Mouse (Mus musculus): Measurements from ENCODE around the gene Gm5269. TPM values are rescaled to one million over a fixed set of nuclear protein-coding genes. Genes with fewer than 3 reads are reported as not detected.

Gene Gm5269
- total and polyA plus RNA-seq, 3 experiments, result 2.2 TPM; not detected in 2

DNA sequence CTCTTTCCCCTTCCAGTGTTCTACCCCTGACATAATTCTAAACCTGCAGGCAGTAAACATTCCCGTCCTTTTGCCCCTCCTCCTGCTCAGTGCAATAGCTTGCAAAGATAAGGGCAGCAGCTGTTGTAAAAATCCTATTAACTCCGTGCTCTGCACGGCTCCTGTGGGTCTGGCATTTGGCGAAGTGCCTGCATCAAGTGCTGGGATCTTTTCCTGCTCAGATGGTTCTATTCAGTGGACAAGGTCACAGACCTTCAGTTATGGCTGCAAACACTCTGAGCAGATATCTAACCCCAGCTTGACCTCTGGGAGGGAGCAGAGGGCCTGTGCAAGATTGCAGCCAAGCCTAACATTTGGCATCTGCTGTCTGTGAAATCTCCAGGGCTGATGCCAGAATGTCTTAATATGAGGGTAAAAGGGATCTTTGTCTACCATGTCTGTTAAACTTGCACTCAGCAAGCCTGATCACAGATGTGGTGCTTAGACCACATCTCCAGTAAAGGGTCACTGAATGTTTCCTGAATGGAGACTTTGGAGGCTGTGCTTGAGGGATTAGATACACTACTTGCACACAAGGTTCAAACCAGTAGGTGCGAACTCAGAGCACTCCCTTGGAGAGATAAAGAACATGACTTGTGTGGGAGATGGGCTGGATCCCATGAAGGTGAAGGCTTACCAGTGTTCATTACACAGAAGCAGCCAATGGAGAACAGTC is 15.2 kb upstream of the Gm5269 start:
- no peak for DNase-seq (ENCODE audit: extremely low read depth)
- Histone ChIP-seq H3K9ac (ENCODE audit: insufficient read depth, low read depth) (no peak overlapping the region), H3K4me3 (replicated peaks in 1 of 3; ENCODE audit: low read depth in 2 of 3, low read length in 2 of 3, poor library complexity in 1 of 3) (no peak overlapping the region), H3K79me2 (replicated peaks; ENCODE audit: control insufficient read depth, extremely low read depth, insufficient read depth, poor library complexity, severe bottlenecking) (no peaks in the 10 kb centered on the region), H3K9me3 (replicated peaks; ENCODE audit: low read length) (no peaks in the 10 kb centered on the region), H3K4me1 (ENCODE audit: control insufficient read depth in 1 of 2, insufficient read depth in 2 of 2) (no peaks in the 10 kb centered on the region), H3K4me2 (ENCODE audit: insufficient read depth, low read depth, poor library complexity, severe bottlenecking) (no peak overlapping the region), H3K27ac (ENCODE audit: insufficient read depth, low read depth) (no peak overlapping the region), H3K36me3 (replicated peaks in 1 of 2; ENCODE audit: control insufficient read depth in 1 of 2, insufficient read depth in 1 of 2, low read length in 1 of 2) (no peaks in the 10 kb centered on the region), H3K27me3 (replicated peaks) (no peaks in the 10 kb centered on the region)
- in situ Hi-C loops (cut with MboI; ENCODE audit: low pct_ligation_motif_present, low pct_unique_long_range_greater_than_20kb, low sequenced_read_pairs) (no loop called here), dilution Hi-C loops (cut with MboI; ENCODE audit: extremely low pct_ligation_motif_present, extremely low pct_unique_long_range_greater_than_20kb, low sequenced_read_pairs) (no loop called here)
- TF ChIP-seq MXI1 (IDR thresholded peaks at IDR 0.05; ENCODE audit: low read depth, low read length) (no peak), IRF4 (IDR thresholded peaks at IDR 0.05; ENCODE audit: low read depth, low read length) (no peak), MAX (IDR thresholded peaks at IDR 0.05; ENCODE audit: low read length) (no peak), EP300 (IDR thresholded peaks at IDR 0.05; ENCODE audit: low read length) (no peak), E2F4 (IDR thresholded peaks at IDR 0.05; ENCODE audit: insufficient replicate concordance, low read depth, low read length) (no peak), USF1 (IDR thresholded peaks at IDR 0.05; ENCODE audit: low read depth, low read length) (no peak), BHLHE40 (IDR thresholded peaks at IDR 0.05; ENCODE audit: low read depth, low read length) (no peak), CHD2 (IDR thresholded peaks at IDR 0.05; ENCODE audit: low read length) (no peak), ETS1 (conservative IDR thresholded peaks at IDR 0.05; ENCODE audit: low read depth, low read length) (no peak), NELFE (IDR thresholded peaks at IDR 0.05; ENCODE audit: low read depth, low read length) (no peak), CHD1 (IDR thresholded peaks at IDR 0.05; ENCODE audit: low read depth, low read length) (no peak), KAT2A (IDR thresholded peaks at IDR 0.05; ENCODE audit: insufficient replicate concordance, low read length) (no peak), ELF1 (IDR thresholded peaks at IDR 0.05; ENCODE audit: low read depth, low read length) (no peak), MEF2A (IDR thresholded peaks at IDR 0.05; ENCODE audit: borderline replicate concordance, low read depth, low read length) (no peak), JUND (conservative IDR thresholded peaks at IDR 0.05; ENCODE audit: low read depth, low read length) (no peak), ZKSCAN1 (IDR thresholded peaks at IDR 0.05; ENCODE audit: borderline replicate concordance, low read depth, low read length) (no peak), POLR2A (IDR thresholded peaks at IDR 0.05; ENCODE audit: low read depth, low read length) (no peak), TCF12 (IDR thresholded peaks at IDR 0.05; ENCODE audit: low read depth, low read length) (no peak), MAFK (IDR thresholded peaks at IDR 0.05; ENCODE audit: insufficient replicate concordance, low read length) (no peak)

GRCm38 (mm10) chr1:45904161-45904560 is 14.1 kb upstream of the Gm5269 start:
- Histone ChIP-seq H3K79me2 (replicated peaks; ENCODE audit: control insufficient read depth, extremely low read depth, insufficient read depth, poor library complexity, severe bottlenecking) (no peaks in the 10 kb centered on the region), H3K36me3 (replicated peaks in 1 of 2; ENCODE audit: control insufficient read depth in 1 of 2, insufficient read depth in 1 of 2, low read length in 1 of 2) (no peaks in the 10 kb centered on the region), H3K27ac (ENCODE audit: insufficient read depth, low read depth) (no peak overlapping the region), H3K27me3 (replicated peaks) (no peaks in the 10 kb centered on the region), H3K4me2 (ENCODE audit: insufficient read depth, low read depth, poor library complexity, severe bottlenecking) (no peak overlapping the region), H3K9ac (ENCODE audit: insufficient read depth, low read depth) (no peak overlapping the region), H3K9me3 (replicated peaks; ENCODE audit: low read length) (no peaks in the 10 kb centered on the region), H3K4me1 (ENCODE audit: control insufficient read depth in 1 of 2, insufficient read depth in 2 of 2) (no peaks in the 10 kb centered on the region), H3K4me3 (replicated peaks in 1 of 3; ENCODE audit: low read depth in 2 of 3, low read length in 2 of 3, poor library complexity in 1 of 3) (no peak overlapping the region)
- dilution Hi-C loops (cut with MboI; ENCODE audit: extremely low pct_ligation_motif_present, extremely low pct_unique_long_range_greater_than_20kb, low sequenced_read_pairs), result no loop called here
- no peak for DNase-seq (ENCODE audit: extremely low read depth)
- TF ChIP-seq SIN3A (IDR thresholded peaks at IDR 0.05; ENCODE audit: low read length) (no peak), E2F4 (IDR thresholded peaks at IDR 0.05; ENCODE audit: insufficient replicate concordance, low read depth, low read length) (no peak), JUN (IDR thresholded peaks at IDR 0.05; ENCODE audit: insufficient read depth, low read depth, low read length) (no peak), NRF1 (IDR thresholded peaks at IDR 0.05; ENCODE audit: low read depth, low read length) (no peak), ZKSCAN1 (IDR thresholded peaks at IDR 0.05; ENCODE audit: borderline replicate concordance, low read depth, low read length) (no peak), RCOR1 (conservative IDR thresholded peaks at IDR 0.05; ENCODE audit: low read depth, low read length) (no peak), KAT2A (IDR thresholded peaks at IDR 0.05; ENCODE audit: insufficient replicate concordance, low read length) (no peak), ELF1 (IDR thresholded peaks at IDR 0.05; ENCODE audit: low read depth, low read length) (no peak), MAFK (IDR thresholded peaks at IDR 0.05; ENCODE audit: insufficient replicate concordance, low read length) (no peak), PAX5 (IDR thresholded peaks at IDR 0.05; ENCODE audit: low read length) (no peak), SMC3 (IDR thresholded peaks at IDR 0.05; ENCODE audit: low read depth, low read length) (no peak), USF2 (conservative IDR thresholded peaks at IDR 0.05; ENCODE audit: low read depth, low read length) (no peak), ZNF384 (IDR thresholded peaks at IDR 0.05; ENCODE audit: low read depth, low read length) (no peak), ZMIZ1 (IDR thresholded peaks at IDR 0.05; ENCODE audit: low read depth, low read length) (no peak), MAX (IDR thresholded peaks at IDR 0.05; ENCODE audit: low read length) (no peak), JUND (conservative IDR thresholded peaks at IDR 0.05; ENCODE audit: low read depth, low read length) (no peak), MEF2A (IDR thresholded peaks at IDR 0.05; ENCODE audit: borderline replicate concordance, low read depth, low read length) (no peak), CHD2 (IDR thresholded peaks at IDR 0.05; ENCODE audit: low read length) (no peak), TBP (conservative IDR thresholded peaks at IDR 0.05; ENCODE audit: low read depth, low read length) (no peak), CHD1 (IDR thresholded peaks at IDR 0.05; ENCODE audit: low read depth, low read length) (no peak)
- in situ Hi-C loops (cut with MboI; ENCODE audit: low pct_ligation_motif_present, low pct_unique_long_range_greater_than_20kb, low sequenced_read_pairs), result no loop called here

Data from CH12.LX (cell line).